Mouse (Mus musculus): ENCODE results near the gene Morc3.
"Not testable (repeated sequence)": the region's sequence is repeated elsewhere in the genome, so short reads cannot be mapped to it uniquely, and the experiment has no call there.

The Morc3 gene

DNA sequence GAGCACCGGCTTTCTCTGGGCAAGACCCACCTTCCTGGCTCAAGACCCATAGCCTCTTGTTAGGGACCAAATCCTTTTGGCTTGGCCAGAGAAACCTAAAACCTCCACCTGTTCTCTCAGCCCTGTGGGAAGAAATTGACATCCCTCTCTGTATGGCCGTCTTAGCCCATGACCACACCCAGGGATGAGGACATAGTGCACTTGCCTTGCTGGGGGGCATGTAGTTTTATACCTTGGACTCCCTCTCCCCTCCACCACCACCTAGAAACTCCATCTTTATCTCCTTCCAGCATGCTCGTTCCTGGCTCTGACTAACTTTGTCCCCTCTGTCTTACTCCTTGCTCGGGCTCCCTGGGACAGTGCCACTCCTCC lies 12.6 kb upstream of the Morc3 start:
- DNase-seq: no peak

DNA sequence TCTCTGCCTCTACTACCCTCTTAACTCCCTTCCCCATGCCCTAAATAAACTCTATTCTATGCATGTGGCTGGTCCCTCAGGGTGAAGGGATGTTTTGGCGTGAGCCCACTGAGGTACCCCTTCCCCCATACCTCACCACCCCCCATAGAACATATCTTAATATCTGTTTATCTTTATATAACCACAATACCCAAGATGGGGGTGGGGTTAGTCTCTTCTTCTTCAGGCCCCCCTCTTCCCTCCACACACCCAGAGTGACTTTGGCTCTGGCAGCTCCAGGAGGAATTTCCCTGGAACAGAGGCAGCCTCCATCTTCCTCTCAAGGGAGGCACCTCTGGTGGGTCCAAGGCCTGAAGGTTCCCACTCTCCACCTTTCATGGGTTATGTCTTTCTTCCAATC lies 11.9 kb upstream of the Morc3 start:
- DNase-seq: no peak

DNA sequence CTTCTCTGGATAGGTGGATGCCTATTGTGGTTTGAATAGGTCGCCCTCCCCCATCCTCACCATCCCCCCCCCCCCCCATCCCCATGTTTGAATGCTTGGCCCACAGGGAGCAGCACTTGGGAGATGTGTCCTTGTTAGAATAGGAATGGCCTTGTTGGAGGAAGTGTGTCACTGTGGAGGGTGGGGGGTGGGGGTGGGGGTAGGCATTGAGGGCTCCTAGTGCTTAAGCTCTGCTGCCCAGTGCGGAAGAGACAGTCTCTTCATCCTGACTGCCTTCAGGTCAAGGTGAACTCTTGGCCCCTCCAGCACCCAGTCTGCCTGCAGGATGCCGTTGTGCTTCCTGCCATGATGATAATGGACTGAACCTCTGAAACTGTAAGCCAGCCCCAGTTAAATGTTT lies 10.2 kb upstream of the Morc3 start:
- no peak for DNase-seq

DNA sequence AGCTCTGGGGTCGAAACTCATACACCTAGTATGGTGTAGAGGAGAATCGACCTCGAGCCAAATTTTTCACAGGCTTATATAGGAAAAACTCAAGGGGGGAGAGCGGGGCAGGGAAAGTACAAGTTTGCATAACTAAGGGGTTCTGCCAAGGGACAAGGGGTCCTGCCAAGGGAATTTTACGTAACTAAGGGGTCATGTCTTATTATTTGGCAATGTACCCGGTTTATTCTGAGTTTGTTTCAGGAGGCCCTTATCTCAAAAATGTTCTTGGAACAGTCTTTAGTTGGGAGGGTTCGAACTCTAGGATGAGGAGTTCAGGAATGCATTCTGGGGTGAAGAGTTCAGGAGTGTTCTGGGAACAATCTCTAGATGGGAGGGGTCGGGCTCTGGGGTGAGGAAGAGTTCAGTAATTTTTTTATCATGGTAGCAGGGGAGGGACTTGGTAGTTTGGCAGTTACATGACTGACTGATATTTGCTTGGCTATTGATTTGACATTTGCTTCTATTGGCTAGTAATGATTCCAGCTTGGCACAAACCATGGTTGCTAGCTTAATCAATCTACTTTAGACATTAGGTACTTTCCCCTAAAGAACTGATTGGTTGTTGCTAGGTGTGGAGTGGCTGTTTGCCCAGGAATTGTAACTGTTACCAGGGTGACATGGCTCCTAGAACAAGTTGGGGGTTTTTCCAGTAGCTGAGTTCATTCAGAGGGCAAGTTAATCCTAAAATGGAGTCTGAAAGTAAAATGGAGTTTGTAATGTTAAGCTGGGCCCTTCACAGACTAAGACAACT lies 9.3 kb upstream of the Morc3 start:
- DNase-seq: not testable (repeated sequence)

DNA sequence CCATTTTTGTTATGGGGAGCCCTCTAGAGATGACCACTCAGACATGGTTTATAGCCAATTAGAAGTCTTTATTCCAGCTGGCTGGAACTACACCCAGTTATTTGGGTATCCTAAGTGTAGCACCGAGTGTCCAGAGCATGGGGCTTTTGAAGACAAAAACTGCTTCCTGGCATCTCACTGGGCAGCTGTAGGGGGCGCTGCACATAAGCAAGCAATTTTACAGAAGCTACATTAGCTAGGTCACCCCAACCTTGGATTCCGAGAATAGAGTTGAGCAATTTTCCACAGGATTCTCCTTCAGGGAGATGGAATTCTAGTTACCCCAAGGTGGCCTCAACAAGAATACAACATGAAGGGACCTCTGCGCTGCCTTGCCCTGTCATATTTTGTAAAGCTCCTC lies 7.1 kb upstream of the Morc3 start:
- DNase-seq: no peak

DNA sequence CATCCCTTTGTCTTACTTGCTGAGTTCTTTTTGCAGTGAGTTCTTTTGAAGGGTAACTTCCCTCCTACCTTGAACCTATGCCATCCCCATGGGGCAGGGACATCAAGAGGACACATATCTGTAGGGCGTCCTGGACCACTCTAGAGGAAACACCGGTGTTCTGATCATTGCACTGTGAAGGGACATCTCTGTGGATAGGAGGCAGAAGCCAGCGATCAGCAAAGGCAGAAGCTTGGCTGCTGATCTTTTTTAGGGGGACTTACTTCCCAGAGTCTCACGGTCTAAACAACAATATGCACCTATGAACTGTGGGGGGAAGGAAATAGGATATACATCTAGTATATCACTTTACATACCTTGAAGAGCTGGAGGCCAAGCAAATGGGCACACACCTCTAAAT lies 6.5 kb upstream of the Morc3 start:
- DNase-seq: no peak

DNA sequence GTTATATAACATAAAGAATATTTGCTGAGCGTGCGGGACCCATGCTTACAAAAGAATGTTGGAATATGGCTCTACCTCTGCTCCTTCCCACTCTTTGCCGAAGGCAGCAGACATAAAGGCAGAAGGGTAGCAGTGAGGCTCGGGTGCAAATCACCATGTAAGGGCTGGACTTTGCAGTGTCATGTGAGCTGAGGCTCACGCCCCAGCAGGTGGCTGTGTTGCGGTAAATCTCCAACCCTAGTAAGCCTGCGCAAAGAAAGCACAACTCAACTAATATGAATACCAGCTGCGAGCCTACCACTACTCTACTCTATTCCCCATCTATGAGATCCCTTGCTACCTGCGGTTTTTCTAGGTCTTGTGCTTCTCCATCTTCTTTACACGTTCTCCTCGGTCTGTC lies 5.9 kb upstream of the Morc3 start:
- DNase-seq: no peak

DNA sequence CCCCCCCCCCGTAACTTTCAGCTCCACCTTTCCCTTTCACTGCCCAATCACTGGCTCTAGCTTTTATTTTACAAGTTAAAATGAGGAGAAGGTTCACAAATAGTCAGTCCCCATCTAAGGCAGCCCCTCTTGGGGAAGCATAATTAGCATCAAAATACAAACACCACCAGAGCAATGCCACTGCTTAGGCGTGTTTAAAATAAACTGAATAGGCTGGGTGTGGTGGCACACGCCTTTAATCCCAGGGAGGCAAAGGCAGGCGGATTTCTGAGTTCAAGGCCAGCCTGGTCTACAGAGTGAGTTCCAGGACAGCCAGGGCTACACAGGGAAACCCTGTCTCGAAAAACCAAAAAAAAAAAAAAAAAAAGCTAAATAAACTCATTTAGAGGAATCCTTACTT lies 5.4 kb upstream of the Morc3 start:
- DNase-seq: not testable (repeated sequence)

DNA sequence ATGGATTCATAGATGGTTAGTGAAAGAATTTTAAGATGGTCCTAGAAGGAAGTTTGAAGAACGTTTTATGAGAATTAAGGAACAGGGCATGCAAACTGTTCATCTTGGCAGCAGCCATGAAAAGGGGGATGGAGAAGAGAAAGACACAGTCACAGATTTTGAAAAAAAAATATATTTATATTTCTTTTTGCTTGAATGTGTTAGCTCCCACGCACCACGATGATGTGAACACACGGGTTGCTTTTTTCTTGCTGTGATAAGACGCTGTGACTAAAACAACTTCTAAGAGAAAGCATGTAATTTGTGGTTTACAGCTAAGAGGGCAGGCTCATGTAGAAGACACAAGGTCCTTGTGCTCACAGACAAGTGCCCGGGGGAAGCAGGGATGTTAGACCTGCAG lies 5.0 kb upstream of the Morc3 start:
- no peak for DNase-seq

DNA sequence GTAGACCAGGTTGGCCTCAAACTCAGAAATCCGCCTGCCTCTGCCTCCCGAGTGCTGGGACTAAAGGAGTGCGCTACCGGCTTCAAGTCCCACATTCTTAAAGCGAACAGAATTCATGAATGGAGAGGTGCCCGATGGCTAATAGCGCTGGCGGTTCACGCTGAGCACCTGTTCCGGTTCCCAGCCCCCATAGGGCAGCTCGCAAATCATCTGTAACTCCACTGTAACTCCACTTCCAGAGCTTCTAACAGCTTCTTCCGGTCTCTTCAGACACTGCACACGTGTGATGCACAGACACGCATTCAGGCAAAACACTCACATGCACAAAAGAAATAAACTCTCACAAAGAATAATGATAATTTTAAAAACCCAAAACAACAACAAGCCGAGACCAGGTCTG lies 2.4 kb upstream of the Morc3 start:
- DNase-seq: no peak

DNA sequence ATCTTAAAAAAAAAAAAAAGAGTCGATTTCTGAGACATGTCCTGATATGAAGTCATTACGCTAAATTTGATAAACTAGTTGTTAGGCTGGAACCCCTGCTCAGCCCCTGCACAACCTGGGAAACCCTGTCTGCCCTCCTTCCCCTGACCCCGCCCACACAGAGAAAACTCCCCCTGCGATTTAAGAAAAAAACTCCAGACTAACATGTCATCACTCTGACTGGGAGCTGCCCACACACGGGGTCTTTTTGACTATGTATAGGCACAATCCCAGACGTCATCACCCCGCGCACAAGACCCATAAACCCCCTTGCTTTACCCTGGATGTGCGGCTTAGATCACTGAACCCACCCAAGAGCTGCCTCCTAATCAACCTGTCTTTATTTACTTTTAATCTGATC lies 1.9 kb upstream of the Morc3 start:
- DNase-seq: no peak

DNA sequence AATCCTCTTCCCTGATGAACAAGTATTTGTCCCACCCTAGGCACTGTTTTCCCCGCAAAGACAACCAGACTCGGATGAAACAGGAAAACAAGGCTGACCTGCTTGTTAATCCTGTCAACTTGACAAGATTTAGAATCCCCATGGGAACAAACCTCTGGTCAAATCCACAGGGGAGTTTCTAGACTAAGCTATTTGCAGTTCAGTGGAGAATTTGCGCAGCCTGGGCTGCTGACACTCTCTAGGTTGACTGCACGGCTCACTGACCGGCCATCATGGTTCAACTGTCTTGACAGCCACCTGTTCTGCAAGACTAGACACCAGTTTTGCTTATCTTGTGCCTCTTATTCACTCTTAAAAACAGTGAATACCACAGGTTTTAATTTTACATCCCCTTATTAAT lies 1.0 kb upstream of the Morc3 start:
- no peak for DNase-seq

DNA sequence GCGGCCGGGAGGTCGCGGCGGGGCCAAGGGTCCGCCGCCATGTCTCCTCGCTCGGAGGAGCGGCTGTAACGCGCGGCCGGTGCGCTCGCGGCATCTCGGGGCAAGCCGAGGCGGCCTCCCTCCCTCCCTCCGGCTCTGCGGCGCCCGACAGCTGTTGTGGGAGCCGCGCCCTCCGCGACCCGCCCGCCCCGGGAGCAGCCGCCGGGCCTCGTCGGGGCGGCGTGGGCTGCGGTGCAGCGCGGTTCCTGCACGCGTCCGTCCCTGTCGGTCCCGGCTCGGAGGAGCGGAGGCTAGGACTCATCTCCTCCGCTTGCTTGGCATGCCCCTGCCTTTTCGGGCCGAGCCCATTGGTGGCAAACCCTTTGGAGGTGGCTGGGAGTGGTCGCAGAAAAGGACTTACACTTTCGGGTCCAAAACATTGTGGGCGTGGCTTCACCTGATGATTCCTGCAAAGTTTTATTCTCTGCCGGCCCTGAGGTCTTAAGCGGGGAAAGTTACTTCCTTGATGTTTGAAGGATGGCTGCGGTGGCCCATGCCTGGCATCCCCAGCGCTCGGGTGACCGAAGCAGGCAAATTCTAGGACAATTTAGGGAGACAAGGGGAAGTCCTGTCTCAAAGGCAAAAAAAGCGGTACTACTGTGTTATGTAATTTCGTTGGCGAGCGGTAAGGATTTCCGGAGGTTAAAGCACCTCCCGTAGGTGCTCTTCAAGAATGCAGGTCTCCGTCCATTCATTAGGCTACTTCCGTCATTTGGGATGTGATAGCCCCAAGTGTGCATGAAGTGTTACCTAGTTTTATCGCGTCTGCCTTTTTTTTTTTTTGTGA lies 743 bp downstream of the Morc3 start:
- peak; percentile 41 to 69 for DNase-seq

DNA sequence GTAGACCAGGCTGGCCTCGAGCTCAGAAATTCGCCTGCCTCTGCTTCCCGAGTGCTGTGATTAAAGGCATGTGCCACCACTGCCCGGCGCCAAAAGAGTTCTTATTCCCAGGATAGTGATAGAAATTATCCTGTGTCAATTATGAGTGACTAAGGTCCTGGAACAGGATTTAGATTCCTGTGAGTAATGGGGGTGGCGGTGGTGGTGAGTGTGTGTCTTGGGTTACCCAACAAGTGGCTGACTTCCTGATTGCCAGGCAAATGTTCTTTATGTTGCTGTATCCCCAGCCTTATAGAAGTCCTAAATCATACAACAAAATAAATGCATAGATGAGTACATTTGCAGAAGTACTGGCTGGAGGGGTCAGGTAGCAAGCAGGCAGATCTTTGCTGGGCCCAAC lies 1.6 kb downstream of the Morc3 start:
- DNase-seq: no peak

DNA sequence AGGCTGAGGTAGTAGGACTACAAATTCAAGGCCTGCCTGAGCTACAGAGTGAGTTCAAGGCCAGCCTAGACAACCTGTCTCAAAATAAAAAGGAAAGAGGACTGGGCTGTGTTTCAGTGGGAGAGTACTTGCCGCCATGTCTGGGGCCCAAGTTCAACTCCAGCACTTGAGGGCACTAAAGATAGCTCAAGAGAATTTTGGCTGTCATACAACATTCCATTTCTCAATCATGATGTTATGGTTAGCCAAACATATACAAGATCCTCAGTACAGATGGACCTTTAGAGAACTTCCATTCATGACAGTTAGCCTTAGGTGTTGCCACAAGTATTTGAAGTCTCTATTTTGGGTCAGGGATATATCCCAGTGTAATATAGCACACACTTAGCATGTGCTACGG lies 2.2 kb downstream of the Morc3 start:
- no peak for DNase-seq

DNA sequence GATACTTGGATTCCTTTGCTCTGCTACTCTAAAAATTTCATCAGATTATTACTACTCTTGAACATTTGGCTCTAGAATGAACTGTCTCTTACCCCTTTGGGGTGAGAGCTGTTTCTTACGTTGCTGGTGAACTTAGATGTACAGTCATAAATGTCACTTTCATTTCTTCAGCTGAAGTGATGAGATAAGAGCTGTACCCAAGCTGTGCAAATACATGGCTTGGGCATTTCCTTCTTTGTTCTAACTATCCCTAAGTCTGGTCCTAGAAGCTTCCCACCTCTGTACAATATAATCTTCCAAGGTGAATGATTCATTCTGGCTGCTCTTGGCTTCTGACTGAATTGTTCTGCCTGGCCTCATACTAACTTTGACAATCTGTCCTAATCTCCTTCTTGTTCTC lies 7.1 kb downstream of the Morc3 start:
- no peak for DNase-seq

DNA sequence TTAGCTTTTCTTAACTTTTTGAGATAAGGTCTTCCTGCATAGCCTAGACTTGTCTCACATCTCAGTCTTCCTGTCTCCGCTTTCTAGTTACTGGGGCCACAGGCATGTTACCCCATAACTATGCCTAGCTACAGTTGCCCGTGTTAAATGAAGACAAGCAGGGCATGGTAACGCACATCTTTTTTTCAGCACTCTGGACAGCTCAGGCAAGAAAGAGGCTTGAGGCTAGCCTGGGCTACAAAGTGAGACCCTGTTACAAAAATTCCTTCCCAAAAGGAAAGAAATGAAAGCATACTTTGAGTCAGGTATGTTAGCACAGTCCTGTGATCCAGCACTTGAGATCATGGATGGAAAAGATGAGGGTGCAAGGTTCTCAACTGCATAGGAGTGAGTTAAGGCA lies 18.6 kb downstream of the Morc3 start:
- DNase-seq: no peak

DNA sequence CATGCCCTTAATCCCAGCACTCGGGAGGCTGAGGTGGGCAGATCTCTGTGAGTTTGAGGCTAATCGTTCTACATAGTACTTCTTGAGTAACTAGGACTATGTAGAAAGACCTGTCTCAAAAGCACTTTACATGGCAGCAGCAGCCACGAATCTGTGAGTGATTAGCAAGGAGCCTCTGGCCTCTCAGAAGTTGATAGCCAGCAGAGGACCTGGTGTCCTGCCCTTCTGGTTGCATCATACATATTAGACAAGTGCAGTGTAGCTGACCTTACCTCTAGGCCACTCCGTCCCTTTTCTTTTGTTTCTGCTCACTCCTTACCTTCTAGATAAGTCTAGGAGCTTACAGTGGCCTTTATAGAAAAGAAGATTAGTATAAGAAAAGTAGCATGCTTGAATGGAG lies 28.0 kb downstream of the Morc3 start:
- no peak for DNase-seq

DNA sequence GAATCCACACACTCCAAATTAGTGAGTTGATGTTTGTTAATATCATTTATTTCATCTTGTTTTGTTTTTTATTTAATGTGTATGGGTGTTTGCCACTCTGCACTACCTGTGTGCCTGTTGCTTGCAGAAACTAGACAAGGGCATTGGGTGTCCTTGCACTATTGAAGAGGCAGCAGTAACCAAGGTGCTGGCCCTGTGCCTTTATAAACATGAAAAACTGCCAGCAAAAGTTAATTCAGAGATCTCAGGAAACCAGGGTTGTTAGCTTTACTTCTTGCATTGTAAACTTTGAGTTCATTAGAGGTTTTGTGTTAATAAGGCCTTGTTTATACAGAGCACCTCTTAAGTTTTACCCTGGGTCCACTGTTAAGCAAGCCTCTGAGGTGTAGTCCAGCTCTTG lies 28.8 kb downstream of the Morc3 start:
- DNase-seq: no peak

DNA sequence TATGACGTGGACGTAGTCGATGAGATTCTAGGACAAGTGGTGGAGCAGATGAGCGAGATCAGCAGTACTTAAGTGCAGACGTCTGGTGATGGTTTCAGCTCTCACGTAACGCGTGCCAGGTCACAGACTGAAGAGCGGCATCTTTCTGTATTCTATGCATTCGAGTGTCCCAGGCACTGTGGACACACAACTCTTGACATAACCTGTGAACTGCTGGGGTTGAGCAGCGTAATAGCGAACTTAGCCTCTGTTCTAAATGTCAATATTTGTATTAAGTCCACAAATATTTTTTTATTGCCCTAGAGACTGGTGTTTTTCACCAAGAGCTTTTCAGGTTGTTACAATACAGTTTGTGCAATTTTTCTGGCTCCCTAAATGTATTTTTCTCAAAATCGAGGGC lies 42.9 kb downstream of the Morc3 start:
- no peak for DNase-seq

DNA sequence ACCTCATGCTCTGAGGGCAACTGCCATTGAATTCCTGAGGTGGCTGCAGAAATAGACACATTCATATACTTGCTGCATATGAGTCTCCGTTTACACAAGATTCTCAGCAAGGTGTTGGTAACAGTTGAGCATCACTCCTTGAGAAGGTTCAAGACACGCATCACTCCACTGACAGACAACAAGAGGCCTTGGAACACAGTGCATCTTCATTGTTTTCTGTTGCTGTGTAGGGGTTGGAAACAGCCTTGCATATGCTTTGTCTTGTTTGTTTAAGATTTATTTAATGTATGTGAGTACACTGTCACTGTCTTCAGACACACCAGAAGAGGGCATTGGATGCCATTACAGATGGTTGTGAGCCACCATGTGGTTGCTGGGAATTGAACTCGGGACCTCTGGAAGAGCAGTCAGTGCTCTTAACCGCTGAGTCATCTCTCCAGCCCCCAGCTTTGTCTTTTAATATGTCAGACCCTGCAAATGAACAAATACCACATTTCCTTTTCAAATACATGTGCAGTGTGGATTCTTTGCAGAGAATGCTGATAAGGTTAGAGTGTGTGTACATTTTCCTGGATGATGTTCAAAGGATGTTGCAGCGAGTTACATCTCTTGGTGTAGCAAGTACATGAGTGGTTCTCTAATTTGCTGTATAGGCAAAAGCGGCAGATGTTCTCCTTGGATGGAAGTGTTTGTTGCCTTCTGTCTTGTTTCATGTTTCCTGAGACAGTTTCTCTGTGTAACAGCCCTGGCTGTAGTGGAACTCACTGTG lies 45.9 kb downstream of the Morc3 start:
- no peak for DNase-seq

DNA sequence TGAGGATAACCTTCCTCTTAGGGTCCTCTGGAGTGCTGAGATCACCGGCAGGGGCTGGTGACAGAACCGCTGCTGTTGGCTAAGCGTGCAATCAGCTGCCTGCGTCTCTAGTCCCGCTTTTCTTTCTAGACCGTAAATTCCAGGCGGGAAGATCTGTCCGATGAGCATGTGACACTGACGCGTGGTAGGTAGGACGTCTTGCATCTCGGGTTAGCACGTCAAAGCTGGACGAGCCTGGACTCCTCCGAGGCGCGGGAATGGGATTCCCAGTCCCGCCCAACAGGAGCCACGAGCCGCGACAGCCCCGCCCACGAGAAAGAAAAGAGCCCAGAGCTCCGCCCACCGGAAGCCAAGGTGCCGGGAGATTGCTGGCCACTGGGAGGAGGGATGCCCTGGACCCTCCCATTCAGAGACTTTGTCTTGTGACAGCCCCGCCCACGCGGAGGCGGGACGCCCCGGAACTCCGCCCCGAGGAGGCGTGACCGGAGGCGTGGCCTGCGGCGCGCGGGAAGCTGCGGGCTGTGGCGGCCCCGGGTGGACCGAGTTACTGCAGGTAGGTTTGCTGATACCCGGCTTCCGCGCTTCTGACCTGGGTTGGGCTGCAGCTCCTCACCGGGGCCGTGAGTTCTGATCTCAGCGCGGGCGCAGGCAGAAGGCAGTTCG lies 51.6 kb downstream of the Morc3 start, which contains the start of gene Chaf1b:
Chaf1b (plus strand) TSS at position 479 of the 663 bp plus-strand sequence.
- DNase-seq: peak; percentile 91 to 94

DNA sequence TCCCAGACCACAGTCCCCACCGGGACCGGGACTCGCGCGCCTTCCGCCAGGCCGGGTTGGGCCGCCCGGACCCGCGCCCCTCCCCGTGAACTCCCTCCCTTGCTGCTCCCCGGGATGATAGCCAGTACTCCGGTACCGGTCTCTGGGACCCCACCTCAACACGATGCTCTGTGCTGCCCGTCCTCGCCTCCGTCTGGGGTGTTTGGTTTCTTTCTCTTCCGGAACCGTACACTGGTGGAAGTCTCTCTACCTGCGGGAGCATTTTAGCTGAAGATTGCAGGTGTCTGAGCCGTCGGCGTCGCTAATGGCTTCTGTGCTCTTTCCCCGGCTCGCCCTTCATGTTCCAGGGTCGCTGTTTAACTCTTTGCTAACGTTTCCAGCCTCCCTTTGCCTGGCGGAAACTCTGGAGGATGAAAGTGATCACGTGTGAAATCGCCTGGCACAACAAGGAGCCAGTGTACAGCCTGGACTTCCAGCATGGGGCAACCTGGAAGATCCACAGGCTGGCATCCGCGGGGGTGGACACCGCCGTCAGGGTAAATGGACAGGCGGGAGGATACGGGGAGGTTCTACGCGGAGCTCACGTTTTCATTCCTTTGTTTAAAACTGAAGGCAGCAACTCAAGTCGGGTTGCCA lies 52.3 kb downstream of the Morc3 start:
- DNase-seq: peak; percentile 11 to 24
